Comparison of ENCODE assay signal across 10 mouse cellular contexts in genomic region chr1:39441686-39442085, GRCm38 (mm10). TPM values are rescaled to one million over a fixed set of nuclear protein-coding genes. Genes with fewer than 3 reads are reported as not detected.
DNase-seq lines count a peak whose midpoint lies in the region; ATAC-seq and TF ChIP-seq lines count a peak whose summit lies in the region.
"Had no signal": no experiment of that assay in that cellular context is flagged by ENCODE, and none has a peak within 500 bp of the region (broad histone marks: within the 10 kb centered on the region; RNA-seq: fewer than 3 reads in every experiment).

No protein-coding gene starts in this region.

- H3K4me2 ChIP-seq in midbrain, embryonic 16.5 days (ENCODE audit: low read length), result no peak overlapping the region
- H3K4me2 ChIP-seq in midbrain, postnatal 0 days (ENCODE audit: low read depth, low read length, poor library complexity, severe bottlenecking), result no peak overlapping the region

- intact Hi-C loops in left cerebral cortex, postnatal 14 days (cut with DNase I), result no loop called here

- ATAC-seq in midbrain, embryonic 16.5 days, result no peak
- ATAC-seq in midbrain, postnatal 0 days (ENCODE audit: low FRiP score), result no peak
- ATAC-seq: intestine, postnatal 0 days had no signal

- DNase-seq in cerebellum, adult 11 months, result peak; percentile 37
- no peak for DNase-seq in cerebellum, postnatal 14 days
- no peak for DNase-seq in midbrain, postnatal 0 days (ENCODE audit: low spot score)
- DNase-seq in left cerebral cortex, postnatal 14 days (ENCODE audit: low spot score in 2 of 2), result peak; percentile 61 to 75
- DNase-seq in embryo, embryonic 10 days (ENCODE audit: low spot score), result no peak
- no peak for DNase-seq in urinary bladder, adult 2 months (ENCODE audit: low spot score)
- DNase-seq in B cell, adult 2 months, result no peak
- DNase-seq: adrenal gland, postnatal 25 days had no signal

- H3K27ac ChIP-seq in midbrain, embryonic 16.5 days (ENCODE audit: low read length), result peak overlapping the region; percentile 19; the same call in 1 of the 2 replicates
- no peak overlapping the region for H3K27ac ChIP-seq in midbrain, postnatal 0 days (ENCODE audit: low read depth, low read length)

- H3K9me3 ChIP-seq in midbrain, embryonic 16.5 days (replicated peaks; ENCODE audit: control insufficient read depth, low read length, poor library complexity, severe bottlenecking), result no peaks in the 10 kb centered on the region
- no peaks in the 10 kb centered on the region for H3K9me3 ChIP-seq in midbrain, postnatal 0 days (ENCODE audit: low read length)

- no peak overlapping the region for H3K4me3 ChIP-seq in midbrain, embryonic 16.5 days (ENCODE audit: low read depth, low read length)
- H3K4me3 ChIP-seq in midbrain, postnatal 0 days (ENCODE audit: low read depth, low read length), result no peak overlapping the region

- H3K4me1 ChIP-seq in midbrain, embryonic 16.5 days (ENCODE audit: control insufficient read depth, insufficient read depth, low read length), result peaks cover 23% of the 10 kb centered on the region
- peaks cover 17% of the 10 kb centered on the region; the same call in 1 of the 2 replicates for H3K4me1 ChIP-seq in midbrain, postnatal 0 days (ENCODE audit: insufficient read depth, low read length)

- no peak for TF ChIP-seq CTCF in midbrain, postnatal 0 days (IDR thresholded peaks at IDR 0.05)

- WGBS in midbrain, embryonic 16.5 days, result 74% methylated on average over 6 of the region's 6 CpGs
- WGBS in midbrain, postnatal 0 days, result 66% methylated on average over 6 of the region's 6 CpGs

- no peak overlapping the region for H3K9ac ChIP-seq in midbrain, embryonic 16.5 days (ENCODE audit: low read depth, low read length)
- H3K9ac ChIP-seq in midbrain, postnatal 0 days (replicated peaks; ENCODE audit: low read length, poor library complexity, severe bottlenecking), result no peak overlapping the region

- H3K36me3 ChIP-seq in midbrain, embryonic 16.5 days (ENCODE audit: control insufficient read depth, insufficient read depth, low read length), result no peaks in the 10 kb centered on the region
- H3K36me3 ChIP-seq in midbrain, postnatal 0 days (ENCODE audit: insufficient read depth, low read length), result no peaks in the 10 kb centered on the region

- H3K27me3 ChIP-seq in midbrain, embryonic 16.5 days (ENCODE audit: control insufficient read depth, insufficient read depth, low read depth, low read length), result no peaks in the 10 kb centered on the region
- no peaks in the 10 kb centered on the region for H3K27me3 ChIP-seq in midbrain, postnatal 0 days (ENCODE audit: insufficient read depth, low read length)

RNA-seq across cellular contexts. Expression of gene Tbc1d8, which starts 36.9 kb away (rescaled TPM):
- 11.7 and 12.6 TPM in 2 replicates for polyA plus RNA-seq in midbrain, embryonic 16.5 days (2015; fragmentation: Nextera tagmentation; extraction: Ambion mirVana)
- total RNA-seq in midbrain, postnatal 0 days (2014; rRNA removed), result 18.3 and 20.2 TPM in 2 replicates
- polyA plus RNA-seq in midbrain, postnatal 0 days (2015; fragmentation: Nextera tagmentation; extraction: Ambion mirVana), result 8.5 TPM in 2 replicates
- 10 to 100 TPM; 13.9 to 16.8 TPM for total RNA-seq in left cerebral cortex, postnatal 14 days (2021)
- 40.9 and 41.8 TPM in 2 replicates for polyA plus RNA-seq in urinary bladder, adult 2 months (2012; rRNA removed)

Comparison
In these comparisons a context has a peak if more than half of its experiments do, and no peak if none do; other contexts are left out.
1. DNase-seq: peak in cerebellum, adult 11 months (single experiment) and left cerebral cortex, postnatal 14 days (2 of 2); none in cerebellum, postnatal 14 days (0 of 2), midbrain, postnatal 0 days (single experiment), embryo, embryonic 10 days (single experiment), urinary bladder, adult 2 months (single experiment) and B cell, adult 2 months (0 of 2).